Mouse (Mus musculus): Measurements from ENCODE around the gene Anapc16.

Gene Anapc16

GRCm38 (mm10) chr10:59947296-59948073, 55.5 kb downstream of the Anapc16 start:
- DNase-seq, result no peak

- DNase-seq, result no peak
Measured at GRCm38 (mm10) chr10:59946362-59946761, 56.6 kb downstream of the Anapc16 start.

- DNase-seq, result no peak
Measured at GRCm38 (mm10) chr10:59945416-59945815, 57.5 kb downstream of the Anapc16 start.

GRCm38 (mm10) chr10:59943421-59943989, 59.4 kb downstream of the Anapc16 start:
- peak; percentile 77 for DNase-seq

GRCm38 (mm10) chr10:59942847-59943420, 60.0 kb downstream of the Anapc16 start:
- DNase-seq, result peak; percentile 73

- no peak for DNase-seq
Measured at GRCm38 (mm10) chr10:59942281-59942846, 60.6 kb downstream of the Anapc16 start.

GRCm38 (mm10) chr10:59939081-59939480, 63.9 kb downstream of the Anapc16 start:
- DNase-seq, result no peak

- DNase-seq, result no peak
Measured at GRCm38 (mm10) chr10:59938662-59939061, 64.3 kb downstream of the Anapc16 start.

All from right cerebral cortex, postnatal 4 days (tissue).